Mouse (Mus musculus) forebrain, embryonic 14.5 days (tissue): ENCODE data around the gene Syce1. TPM values are rescaled to one million over a fixed set of nuclear protein-coding genes. Genes with fewer than 3 reads are reported as not detected.

ENCODE experiments used
- ATAC-seq: fragments of 200-750 bp; cut with Nextera tagmentation; 2 replicates; pipeline ENCODE4 v1.8.0; 2017; ENCODE audit warnings: mild to moderate bottlenecking, moderate library complexity
- DNase-seq: peaks from one replicate; pipeline ENCODE4 v3.0.0-alpha.2; 2015; ENCODE audit warnings: low spot score
- H3K27ac ChIP-seq: fragments of 300-500 bp; sonication (generic); 2 replicates; pipeline ENCODE4 v1.5.1; 2014; ENCODE audit warnings: low read depth, mild to moderate bottlenecking, control low read depth, low read length, moderate library complexity
- H3K27me3 ChIP-seq: fragments of 300-500 bp; sonication (generic); replicated peaks from 2 replicates; pipeline ENCODE4 v1.6.1; 2014; ENCODE audit warnings: low read length, control low read depth, mixed read lengths; ENCODE audit not compliant: control insufficient read depth, insufficient read depth
- H3K36me3 ChIP-seq: fragments of 300-500 bp; sonication (generic); 2 replicates; pipeline ENCODE4 v1.6.1; 2014; ENCODE audit warnings: low read length, control low read depth; ENCODE audit not compliant: control insufficient read depth, insufficient read depth
- H3K4me1 ChIP-seq: fragments of 300-500 bp; sonication (generic); 2 replicates; pipeline ENCODE4 v1.6.1; 2014; ENCODE audit warnings: antibody characterized with exemption, low read length, control low read depth; ENCODE audit not compliant: control insufficient read depth, insufficient read depth
- H3K4me2 ChIP-seq: fragments of 300-500 bp; sonication (generic); 2 replicates; pipeline ENCODE4 v1.6.1; 2014; ENCODE audit warnings: mild to moderate bottlenecking, control low read depth, low read length
- H3K4me3 ChIP-seq: fragments of 300-500 bp; sonication (generic); 2 replicates; pipeline ENCODE4 v1.5.1; 2014; ENCODE audit warnings: low read depth, low read length, control low read depth
- H3K9ac ChIP-seq: fragments of 300-500 bp; sonication (generic); 2 replicates; pipeline ENCODE4 v1.6.1; 2014; ENCODE audit warnings: mild to moderate bottlenecking, low read length, control low read depth, moderate library complexity
- H3K9me3 ChIP-seq: fragments of 300-500 bp; sonication (generic); replicated peaks from 2 replicates; pipeline ENCODE4 v1.6.1; 2016; ENCODE audit warnings: low read length, control low read depth, mixed read lengths; ENCODE audit not compliant: control insufficient read depth
- WGBS: fragments of 180-500 bp; shearing (Covaris S2); extraction: QIAGEN DNeasy Blood & Tissue Kit; methylation state at CpG from one replicate; pipeline ENCODE4 v1.1.7; 2014; 5-methylcytosine and 5-hydroxymethylcytosine counted together
- polyA plus RNA-seq: library from polyadenylated mRNA; unstranded; fragments of >200 nt; fragmentation: Nextera tagmentation; extraction: Ambion mirVana; gene quantifications from 2 replicates; pipeline ENCODE4 v1.2.1, GENCODE M21; 2014

Gene Syce1
- polyA plus RNA-seq, 1 experiment from 2014 or later = 0.23 TPM

DNA sequence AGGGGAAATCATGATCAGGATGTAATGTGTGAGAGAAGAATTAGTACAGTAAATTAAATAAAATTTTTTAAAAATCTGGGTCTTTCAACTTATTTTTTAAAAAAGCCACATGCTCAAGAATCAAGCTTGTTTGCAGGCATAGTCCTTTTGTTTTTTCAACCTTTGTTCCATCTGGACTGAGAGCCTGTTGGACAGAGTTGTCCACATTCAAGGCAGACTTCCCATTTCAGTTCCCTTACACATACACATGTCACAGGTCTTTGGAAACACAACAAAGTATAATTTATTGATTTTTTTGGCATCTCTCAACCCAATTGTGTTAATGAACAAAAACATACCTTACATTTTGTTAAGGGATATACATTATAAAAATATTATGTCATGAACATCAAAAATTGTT is 33.1 kb downstream of the Syce1 start:
- Histone ChIP-seq H3K4me3 (no peak overlapping the region), H3K9ac (no peak overlapping the region), H3K27me3 (no peaks in the 10 kb centered on the region), H3K27ac (no peak overlapping the region), H3K9me3 (no peaks in the 10 kb centered on the region), H3K36me3 (no peaks in the 10 kb centered on the region), H3K4me1 (no peaks in the 10 kb centered on the region), H3K4me2 (no peak overlapping the region)
- DNase-seq (no peak), ATAC-seq (no peak)

GRCm38 (mm10) chr7:140748827-140749160 is 38.9 kb downstream of the Syce1 start:
- Histone ChIP-seq H3K4me3 (no peak overlapping the region), H3K4me1 (no peaks in the 10 kb centered on the region), H3K9me3 (no peaks in the 10 kb centered on the region), H3K4me2 (no peak overlapping the region), H3K27ac (no peak overlapping the region), H3K27me3 (no peaks in the 10 kb centered on the region), H3K9ac (no peak overlapping the region), H3K36me3 (no peaks in the 10 kb centered on the region)
- no peak for DNase-seq
- WGBS = 81% methylated on average over 3 of the region's 3 CpGs
- ATAC-seq = no peak

DNA sequence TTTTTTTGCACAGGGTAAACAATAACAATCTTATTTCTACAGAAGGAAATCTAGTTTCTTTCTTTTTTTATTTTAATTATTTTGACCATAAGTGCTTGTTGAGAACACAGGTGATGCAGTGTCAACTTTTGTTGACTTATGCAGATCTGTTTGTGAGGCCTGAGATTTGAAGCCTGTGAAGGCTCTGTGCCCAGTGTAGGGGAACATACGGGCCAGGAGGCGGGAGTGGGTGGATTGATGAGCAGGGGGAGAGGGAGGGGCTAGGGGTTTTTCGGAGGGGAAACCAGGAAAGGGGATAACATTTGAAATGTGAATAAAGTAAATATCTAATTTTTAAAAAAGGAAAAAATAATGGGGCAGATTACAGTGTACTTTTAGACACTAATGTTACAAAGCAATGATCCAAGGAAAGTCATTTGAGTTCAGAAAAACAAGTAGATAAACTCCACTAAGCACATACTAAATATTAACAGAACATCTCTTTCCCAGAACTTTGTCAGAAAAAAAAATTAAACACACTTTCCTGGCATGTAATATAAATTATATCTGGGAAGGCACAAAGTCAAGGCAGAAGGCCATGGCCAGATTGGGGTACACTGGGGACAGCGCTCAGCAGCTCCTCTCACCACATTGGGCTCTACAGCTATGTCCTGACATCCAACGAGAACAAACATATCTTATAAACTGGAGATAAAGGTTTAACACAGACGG is 39.4 kb downstream of the Syce1 start:
- Histone ChIP-seq H3K9me3 (no peaks in the 10 kb centered on the region), H3K27ac (no peak overlapping the region), H3K36me3 (no peaks in the 10 kb centered on the region), H3K9ac (no peak overlapping the region), H3K4me3 (no peak overlapping the region), H3K4me1 (no peaks in the 10 kb centered on the region), H3K4me2 (no peak overlapping the region), H3K27me3 (no peaks in the 10 kb centered on the region)
- DNase-seq (no peak), ATAC-seq (no peak)
- WGBS = 84% methylated on average over 6 of the region's 6 CpGs

- 87% methylated on average over 3 of the region's 3 CpGs for WGBS
- Histone ChIP-seq H3K4me3 (no peak overlapping the region), H3K9me3 (no peaks in the 10 kb centered on the region), H3K27ac (no peak overlapping the region), H3K4me1 (no peaks in the 10 kb centered on the region), H3K4me2 (no peak overlapping the region), H3K9ac (no peak overlapping the region), H3K36me3 (no peaks in the 10 kb centered on the region), H3K27me3 (no peaks in the 10 kb centered on the region)
- DNase-seq (no peak), ATAC-seq (no peak)
These were observed 40.2 kb downstream of the Syce1 start for GRCm38 (mm10) chr7:140747402-140747801.

GRCm38 (mm10) chr7:140733162-140733561 is 54.5 kb downstream of the Syce1 start:
- Histone ChIP-seq H3K27me3 (no peaks in the 10 kb centered on the region), H3K9me3 (no peaks in the 10 kb centered on the region), H3K4me1 (no peaks in the 10 kb centered on the region), H3K36me3 (no peaks in the 10 kb centered on the region), H3K4me3 (no peak overlapping the region), H3K4me2 (no peak overlapping the region), H3K9ac (no peak overlapping the region), H3K27ac (no peak overlapping the region)
- no peak for DNase-seq
- ATAC-seq = no peak
- 80% methylated on average over 2 of the region's 2 CpGs for WGBS

Other genes starting within 250 kb of the Syce1 start
- gene Olfr538, start 220.0 kb downstream of the Syce1 start, polyA plus RNA-seq = not detected in 2 replicates
- not detected in 2 replicates for gene Olfr46, start 186.6 kb downstream of the Syce1 start, polyA plus RNA-seq
- not detected in 2 replicates for gene Olfr61, start 158.9 kb downstream of the Syce1 start, polyA plus RNA-seq
- gene Olfr53, start 141.4 kb downstream of the Syce1 start, polyA plus RNA-seq = not detected in 2 replicates
- not detected in 2 replicates for gene Olfr539, start 127.9 kb downstream of the Syce1 start, polyA plus RNA-seq
- not detected in 2 replicates for gene Olfr45, start 105.9 kb downstream of the Syce1 start, polyA plus RNA-seq
- gene Olfr541, start 90.6 kb downstream of the Syce1 start, polyA plus RNA-seq = not detected in 2 replicates
- not detected in 2 replicates for gene Cyp2e1, start 24.1 kb downstream of the Syce1 start, polyA plus RNA-seq
- 12.3 and 13.6 TPM in 2 replicates for gene Zfp941, start 34.3 kb upstream of the Syce1 start, polyA plus RNA-seq
- gene Urah, start 47.2 kb upstream of the Syce1 start, polyA plus RNA-seq = 0.41 TPM in 1 of 2 replicates, not detected in the other
- gene Scgb1c1, start 57.7 kb upstream of the Syce1 start, polyA plus RNA-seq = not detected in 2 replicates
- not detected in 2 replicates for gene Odf3, start 60.0 kb upstream of the Syce1 start, polyA plus RNA-seq
- gene Gm45785, start 68.5 kb upstream of the Syce1 start, polyA plus RNA-seq = not detected in 2 replicates
- gene Ric8a, start 69.1 kb upstream of the Syce1 start, polyA plus RNA-seq = 95.0 and 96.9 TPM in 2 replicates
- gene Bet1l, start 69.7 kb upstream of the Syce1 start, polyA plus RNA-seq = 47.2 and 53.3 TPM in 2 replicates
- 262 and 286 TPM in 2 replicates for gene Psmd13, start 94.1 kb upstream of the Syce1 start, polyA plus RNA-seq
- gene Sirt3, start 94.5 kb upstream of the Syce1 start, polyA plus RNA-seq = 28.2 and 29.5 TPM in 2 replicates
- gene Cox8b, start 112.6 kb upstream of the Syce1 start, polyA plus RNA-seq = not detected in 2 replicates
- gene Nlrp6, start 133.1 kb upstream of the Syce1 start, polyA plus RNA-seq = 0.37 and 0.73 TPM in 2 replicates
- 8.8 TPM in 2 replicates for gene Pgghg, start 153.5 kb upstream of the Syce1 start, polyA plus RNA-seq
- not detected in 2 replicates for gene Ifitm5, start 162.4 kb upstream of the Syce1 start, polyA plus RNA-seq
- gene Gm45717, start 168.1 kb upstream of the Syce1 start, polyA plus RNA-seq = not detected in 2 replicates
- 163 and 235 TPM in 2 replicates for gene Ifitm2, start 168.1 kb upstream of the Syce1 start, polyA plus RNA-seq
- 11.0 and 12.2 TPM in 2 replicates for gene Ifitm1, start 179.4 kb upstream of the Syce1 start, polyA plus RNA-seq
- gene Ifitm3, start 222.9 kb upstream of the Syce1 start, polyA plus RNA-seq = 24.7 and 29.7 TPM in 2 replicates
- gene Ifitm6, start 230.1 kb upstream of the Syce1 start, polyA plus RNA-seq = 0.27 and 0.37 TPM in 2 replicates
- not detected in 2 replicates for gene Gm17387, start 241.3 kb upstream of the Syce1 start, polyA plus RNA-seq